Mouse (Mus musculus): ENCODE results near the gene Ppp1r1c. TPM values are rescaled to one million over a fixed set of nuclear protein-coding genes. Genes with fewer than 3 reads are reported as not detected.

Ppp1r1c gene
- not detected for total RNA-seq (2021)
- long read RNA-seq, experiment 1: 0 reads
- long read RNA-seq, experiment 2: 0 reads

DNA sequence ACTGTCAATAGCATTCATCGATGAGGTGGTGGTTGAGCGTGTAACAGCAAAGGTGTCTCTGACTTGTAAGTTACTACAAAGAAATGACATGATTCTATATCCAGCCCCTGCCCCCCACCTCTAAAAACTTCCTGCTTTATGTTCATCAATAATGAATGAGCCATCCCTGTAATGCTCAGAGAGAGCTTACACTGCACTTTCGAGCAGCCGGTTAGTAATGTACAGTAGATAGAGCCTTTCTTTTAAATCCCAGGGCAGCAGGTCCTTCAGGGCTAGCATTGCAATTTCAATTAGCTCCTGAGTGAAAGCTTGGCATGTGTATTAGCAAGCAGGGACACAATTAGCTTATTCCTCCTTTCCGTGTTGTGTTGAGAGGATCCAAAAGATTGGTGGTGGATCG lies at the start of gene Ppp1r1c:
TSS of gene Ppp1r1c (plus strand) at position 206 of the 400 bp plus-strand sequence.
- intact Hi-C loops (cut with DNase I): no loop called here

DNA sequence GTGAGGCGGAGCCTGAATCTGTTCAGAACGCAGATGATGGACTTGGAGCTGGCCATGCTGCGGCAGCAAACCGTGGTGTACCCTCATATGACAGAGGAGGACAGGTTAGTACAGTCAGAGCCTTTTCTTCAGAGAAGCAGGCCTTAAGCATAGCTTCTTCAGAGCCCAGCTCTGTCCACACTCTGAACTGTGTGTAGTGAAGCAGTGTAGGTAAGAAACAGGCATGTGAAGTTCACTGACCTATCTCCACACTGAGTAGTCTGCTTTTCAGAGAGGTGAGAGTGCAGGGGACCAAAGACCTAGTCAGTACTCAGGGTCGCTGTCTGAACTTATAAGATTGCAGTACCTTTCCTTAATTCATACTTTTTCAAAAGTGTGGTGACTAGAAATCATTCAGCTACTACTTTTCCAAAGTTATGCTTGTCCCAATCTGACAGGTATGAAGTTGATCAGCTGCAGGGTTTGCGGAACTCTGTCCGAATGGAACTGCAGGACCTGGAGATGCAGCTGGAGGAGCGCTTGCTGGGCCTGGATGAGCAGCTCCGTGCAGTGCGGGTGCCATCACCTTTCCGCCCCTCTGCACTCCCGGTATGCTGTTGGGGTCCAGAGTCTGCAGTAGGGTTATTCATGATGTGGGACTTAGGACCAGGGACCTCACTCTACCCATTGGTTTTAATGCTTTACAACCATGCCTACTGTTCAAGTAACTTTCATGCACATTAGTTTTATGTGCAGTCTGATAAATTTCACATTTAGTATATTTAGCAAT lies 47.0 kb upstream of the Ppp1r1c start:
- intact Hi-C loops (cut with DNase I): no loop called here
- DNase-seq: no peak

More for the DNA sequence above, at the start of gene Ppp1r1c:
- no peak for DNase-seq

DNA sequence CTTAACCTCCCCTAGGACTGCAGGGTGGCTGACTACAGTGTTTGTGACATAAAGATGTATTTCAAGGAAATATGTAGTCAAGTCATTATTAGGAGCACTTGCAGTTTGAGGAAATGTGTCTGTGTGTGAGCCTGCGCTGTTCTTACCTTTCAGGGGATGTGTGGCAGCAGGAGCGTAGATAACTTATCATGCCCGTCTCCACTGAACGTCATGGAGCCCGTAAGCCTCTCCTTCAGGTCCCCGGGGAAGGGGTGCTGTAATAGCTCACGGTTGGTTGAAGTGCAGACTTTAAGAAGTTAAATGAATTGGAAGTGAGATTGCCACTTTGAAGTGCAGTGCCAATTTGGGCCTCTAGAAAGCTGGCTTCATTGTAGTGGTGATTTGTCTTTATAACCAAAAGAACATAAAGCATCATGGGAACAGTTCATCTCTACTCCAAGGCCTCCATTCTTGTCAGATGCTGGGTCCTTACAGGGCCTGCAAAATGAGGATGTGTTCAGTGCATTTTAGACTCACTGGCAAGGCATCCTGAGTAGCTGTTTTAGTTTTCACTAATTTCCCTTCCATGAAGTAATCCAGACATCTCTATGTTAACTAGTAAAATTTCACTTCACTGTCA lies 46.0 kb upstream of the Ppp1r1c start:
- intact Hi-C loops (cut with DNase I): no loop called here
- DNase-seq: no peak

DNA sequence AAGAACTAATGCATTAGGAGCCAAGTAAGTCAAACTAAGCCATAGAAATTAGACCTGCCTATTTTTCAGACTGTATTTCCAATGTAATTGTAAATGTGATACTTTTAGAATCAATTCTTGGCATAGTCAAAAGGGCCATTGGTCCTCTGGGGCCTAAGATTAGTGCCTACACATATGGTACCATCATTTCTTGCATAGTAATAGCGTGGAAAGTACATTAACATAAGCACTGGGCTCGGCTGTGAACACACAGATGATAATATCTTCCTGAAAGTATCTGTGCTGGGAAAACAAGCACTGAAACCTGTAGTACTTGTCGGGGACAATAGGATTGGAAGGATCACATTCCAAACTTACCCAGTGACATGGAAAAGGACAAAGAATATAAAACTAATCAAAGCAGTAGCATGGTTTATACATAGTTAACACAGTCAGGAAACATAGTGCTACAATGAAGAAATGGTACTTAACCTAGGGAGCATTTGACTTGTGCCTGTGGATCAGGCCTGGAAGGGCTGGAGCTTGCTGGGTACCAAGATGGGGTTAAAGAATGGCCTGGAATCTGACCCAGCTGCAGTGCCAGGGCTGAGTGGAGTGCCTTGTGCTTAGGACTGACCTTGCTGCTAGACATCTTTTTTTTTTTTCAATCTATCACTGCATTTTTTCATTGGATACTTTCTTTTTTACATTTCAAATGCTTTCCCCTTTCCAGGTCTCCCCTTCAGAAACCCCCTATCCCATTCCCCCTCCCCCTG lies 42.9 kb upstream of the Ppp1r1c start:
- DNase-seq: peak in 1 of 2 experiments; percentile 32
- intact Hi-C loops (cut with DNase I): no loop called here

DNA sequence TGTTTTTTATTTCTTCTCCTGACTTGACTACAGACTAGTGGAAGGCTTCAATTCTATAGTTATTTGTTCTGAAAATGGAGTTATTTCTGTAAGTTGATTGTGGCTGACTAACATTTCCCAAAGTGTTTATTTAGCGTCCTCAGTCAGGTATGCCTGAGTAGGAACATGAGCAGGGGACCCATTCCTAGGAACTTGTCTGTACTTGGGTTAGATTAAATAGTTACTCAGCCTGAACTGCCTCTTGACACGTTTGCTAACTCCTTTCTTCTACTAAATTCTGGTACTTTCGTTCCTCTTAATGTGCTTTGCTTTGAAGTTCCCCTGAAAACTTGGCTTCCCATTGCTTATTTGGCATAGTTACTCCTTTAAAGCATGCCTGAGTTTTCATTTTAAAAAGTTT lies 42.1 kb upstream of the Ppp1r1c start:
- intact Hi-C loops (cut with DNase I): no loop called here
- no peak for DNase-seq

DNA sequence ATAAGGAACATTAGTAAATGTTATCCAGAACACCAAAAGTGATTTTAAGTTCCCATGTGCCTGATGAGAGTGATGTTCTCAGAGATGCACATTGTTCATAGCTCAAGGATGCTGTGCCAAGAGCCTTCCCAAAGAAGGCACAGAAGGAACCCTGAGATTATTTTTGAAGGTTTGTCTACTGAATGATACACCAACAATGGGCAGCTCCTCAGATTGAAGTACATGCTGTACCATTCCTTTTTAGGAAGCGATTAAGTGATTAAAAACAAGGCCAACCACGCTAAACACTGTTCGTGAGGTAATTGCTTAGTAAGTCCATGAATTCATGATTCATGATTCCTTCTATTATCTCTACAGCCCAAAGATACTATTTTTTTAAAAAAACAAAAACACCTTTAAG lies 32.3 kb upstream of the Ppp1r1c start:
- intact Hi-C loops (cut with DNase I): no loop called here
- DNase-seq: no peak

DNA sequence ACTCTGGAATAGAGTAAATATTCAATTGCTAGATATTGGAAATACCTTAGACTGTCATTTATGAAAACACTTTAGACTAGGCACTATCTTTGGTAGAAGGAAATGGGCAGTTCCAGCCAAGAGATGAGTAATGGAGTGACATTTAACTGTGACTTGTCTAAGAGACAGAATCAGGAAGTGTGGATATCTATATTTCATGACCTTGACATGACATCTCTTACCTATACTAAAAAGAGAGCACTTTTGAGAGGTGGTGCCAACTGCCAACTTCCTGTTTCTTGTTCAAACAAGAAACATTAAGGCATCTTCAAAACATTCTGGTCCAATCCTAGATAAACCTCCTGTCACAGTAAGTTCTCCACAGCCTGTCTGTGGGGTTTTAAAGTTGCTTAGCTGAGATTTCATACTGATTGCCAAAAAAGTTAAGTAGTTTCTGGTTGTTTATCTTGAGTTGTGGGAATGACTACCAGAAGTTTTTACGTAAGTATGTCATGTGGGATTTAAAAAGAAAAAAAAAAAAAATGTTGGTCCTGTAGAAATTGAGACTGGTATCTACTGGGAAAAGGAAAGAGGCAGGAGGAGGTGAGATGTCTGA lies 29.8 kb upstream of the Ppp1r1c start:
- intact Hi-C loops (cut with DNase I): no loop called here

DNA sequence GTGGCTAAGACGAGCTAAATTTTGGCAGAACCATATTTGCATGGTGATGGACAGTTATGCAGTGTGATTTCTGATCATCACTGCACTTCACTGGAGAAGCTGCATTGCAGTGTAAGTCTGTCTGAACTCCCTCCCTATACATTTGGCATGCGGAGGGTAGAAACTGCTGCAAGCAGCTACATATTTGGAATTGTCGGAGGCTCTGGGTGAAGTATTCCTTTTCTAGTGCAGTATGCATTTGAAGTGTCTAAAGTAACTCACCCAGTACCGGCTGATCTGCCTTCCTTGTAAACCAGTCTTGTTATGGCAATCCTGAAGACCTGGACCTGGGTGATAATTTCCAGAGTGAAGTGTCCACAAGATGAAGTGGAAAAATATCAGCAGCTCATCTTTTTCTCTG lies 25.9 kb upstream of the Ppp1r1c start:
- DNase-seq: no peak
- intact Hi-C loops (cut with DNase I): no loop called here

More for the DNA sequence above, 29.8 kb upstream of the Ppp1r1c start:
- no peak for DNase-seq

DNA sequence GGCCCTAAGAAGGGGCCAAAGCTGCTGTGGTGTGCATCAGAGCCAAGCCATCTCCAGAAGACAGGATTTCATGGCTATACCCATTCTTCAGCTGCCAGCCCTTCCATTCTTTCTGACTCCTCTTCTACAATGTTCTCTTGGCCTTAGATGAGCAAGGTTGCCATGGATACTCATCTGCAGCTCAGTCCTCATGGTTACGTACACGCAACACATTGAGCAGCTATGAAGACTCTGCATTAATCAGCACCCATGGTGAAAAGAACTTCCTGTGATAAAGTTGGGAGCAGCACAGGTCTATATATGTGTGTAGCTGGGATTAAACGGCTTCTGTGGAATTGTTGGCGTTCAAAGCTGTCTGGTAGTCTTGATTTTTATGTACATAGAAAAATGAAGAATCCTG lies 24.3 kb upstream of the Ppp1r1c start:
- intact Hi-C loops (cut with DNase I): no loop called here
- no peak for DNase-seq

DNA sequence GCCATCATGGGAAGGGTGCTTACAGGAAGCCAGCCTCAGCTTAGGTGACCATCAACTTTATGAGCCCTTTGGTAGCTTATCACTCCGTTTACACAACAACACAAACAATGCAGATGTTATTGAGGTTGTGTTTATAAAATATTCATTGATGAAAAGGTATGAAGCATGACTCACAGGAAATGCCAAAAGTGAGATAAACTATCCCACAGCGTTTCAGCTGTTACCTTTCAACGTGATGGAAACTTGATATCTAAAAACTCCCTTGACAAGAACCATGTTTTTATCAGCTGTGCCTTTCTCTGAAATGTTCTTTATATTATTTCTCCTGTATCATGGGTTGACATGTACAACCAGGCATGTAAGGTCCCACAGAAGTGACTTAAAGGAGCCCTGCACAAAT lies 16.7 kb upstream of the Ppp1r1c start:
- DNase-seq: no peak
- intact Hi-C loops (cut with DNase I): no loop called here

DNA sequence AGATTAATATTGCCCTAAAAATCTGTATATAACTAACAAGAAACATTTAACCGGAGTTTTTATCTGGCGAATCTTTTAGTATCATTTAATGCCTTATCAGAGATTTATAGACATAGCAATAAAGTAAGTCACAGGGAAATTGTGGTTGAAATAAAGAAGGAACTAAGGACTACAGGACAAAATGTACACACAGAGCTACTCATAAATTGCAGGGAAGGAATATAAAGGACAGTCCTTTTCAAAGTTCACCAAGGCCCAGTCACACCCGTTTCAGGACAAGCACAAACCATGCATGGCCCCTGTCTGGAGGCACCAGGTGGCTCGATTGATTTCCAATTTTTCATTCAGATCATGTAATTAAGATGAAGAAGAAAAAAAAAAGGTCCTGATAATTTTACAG lies 12.4 kb upstream of the Ppp1r1c start:
- intact Hi-C loops (cut with DNase I): no loop called here
- no peak for DNase-seq

DNA sequence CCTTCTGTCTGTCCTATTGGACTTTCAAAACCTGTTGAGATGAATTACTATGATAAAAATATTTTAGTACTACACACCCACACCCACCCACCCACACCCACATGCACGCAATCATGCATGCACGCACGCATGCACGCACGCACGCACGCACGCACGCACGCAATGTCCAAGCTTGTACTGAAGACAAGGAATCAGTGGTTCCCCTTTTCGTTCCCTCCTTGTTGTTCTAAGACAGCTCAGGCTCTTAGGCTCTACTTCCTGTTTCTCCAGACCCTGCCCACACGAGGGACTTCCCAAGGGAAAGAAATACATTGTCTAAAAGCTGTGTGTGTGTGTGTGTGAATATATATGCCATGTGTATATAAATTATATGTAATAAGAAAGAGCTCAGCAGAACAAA lies 11.6 kb upstream of the Ppp1r1c start:
- intact Hi-C loops (cut with DNase I): no loop called here
- DNase-seq: no peak

DNA sequence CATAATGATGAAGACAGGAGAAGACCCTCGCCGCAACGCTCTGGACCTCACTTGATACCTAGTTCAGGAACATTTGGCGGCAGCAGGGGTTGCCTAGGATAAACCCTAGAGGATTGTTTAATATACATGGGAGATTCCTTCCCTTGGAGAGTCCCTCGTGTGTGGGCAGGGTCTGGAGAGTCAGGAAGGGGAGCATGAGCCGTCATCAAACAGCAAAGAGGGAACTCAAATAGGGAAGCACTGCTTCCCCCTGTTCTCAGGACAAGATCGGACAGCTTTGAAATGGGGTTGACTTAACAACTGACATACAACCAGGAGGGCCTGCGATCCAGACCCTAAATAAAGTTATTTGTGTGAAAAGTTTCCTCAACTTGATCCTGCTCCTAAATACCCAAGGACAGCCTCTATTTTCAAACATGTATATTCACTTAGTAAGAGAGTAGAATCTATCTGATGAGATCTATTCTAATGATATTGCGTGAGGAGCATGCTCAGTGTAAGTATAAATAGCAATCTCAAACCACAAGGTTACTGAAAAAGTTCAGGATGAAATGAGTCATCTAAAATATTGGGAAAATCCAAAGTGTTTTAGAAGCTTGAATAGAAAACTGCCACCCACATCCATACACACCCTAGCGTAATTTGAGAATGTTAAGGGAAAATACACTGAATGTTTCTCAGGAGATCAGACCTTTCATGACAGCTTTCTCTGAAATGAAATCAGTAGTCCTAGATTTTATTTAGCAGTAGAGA lies 10.9 kb upstream of the Ppp1r1c start:
- no peak for DNase-seq
- intact Hi-C loops (cut with DNase I): no loop called here

DNA sequence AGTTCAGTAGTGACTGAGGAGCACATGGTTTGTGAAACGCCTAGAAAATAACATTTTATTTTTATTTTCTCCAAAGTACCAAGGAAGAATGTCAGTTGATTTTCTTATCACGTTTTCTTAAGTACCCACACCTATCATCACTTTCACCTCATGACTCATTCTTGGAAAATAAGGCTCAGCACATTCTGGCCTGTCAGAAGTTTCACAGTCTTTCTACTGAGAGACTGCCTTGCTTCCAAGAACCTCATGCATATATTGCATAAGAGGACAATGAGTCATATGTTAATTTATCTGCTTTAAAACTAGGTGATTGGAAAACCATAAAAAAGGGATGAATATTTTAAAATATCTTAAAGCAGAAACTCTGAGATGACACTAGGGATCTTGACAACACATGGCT lies 9.4 kb upstream of the Ppp1r1c start:
- intact Hi-C loops (cut with DNase I): no loop called here
- DNase-seq: no peak

DNA sequence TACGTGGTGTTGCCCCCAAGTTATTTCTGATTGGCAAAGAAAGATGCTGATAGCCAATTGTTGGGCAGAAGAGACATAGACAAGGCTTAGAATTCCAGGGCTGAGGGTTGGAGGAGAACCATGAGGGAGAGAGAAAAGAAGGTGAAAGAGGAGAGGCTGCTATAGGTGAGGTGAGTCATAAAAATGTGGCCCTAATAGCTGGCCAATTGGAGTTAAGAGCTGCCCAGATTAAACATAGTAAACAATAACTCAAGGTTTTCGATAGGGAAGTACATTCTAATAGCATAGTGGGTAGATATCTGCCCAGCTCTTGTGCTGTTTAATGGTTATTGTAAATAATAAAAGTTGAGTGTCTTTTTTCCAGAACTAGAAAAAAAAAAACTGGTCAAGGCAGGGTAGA lies 2.8 kb upstream of the Ppp1r1c start:
- intact Hi-C loops (cut with DNase I): no loop called here
- DNase-seq: no peak

DNA sequence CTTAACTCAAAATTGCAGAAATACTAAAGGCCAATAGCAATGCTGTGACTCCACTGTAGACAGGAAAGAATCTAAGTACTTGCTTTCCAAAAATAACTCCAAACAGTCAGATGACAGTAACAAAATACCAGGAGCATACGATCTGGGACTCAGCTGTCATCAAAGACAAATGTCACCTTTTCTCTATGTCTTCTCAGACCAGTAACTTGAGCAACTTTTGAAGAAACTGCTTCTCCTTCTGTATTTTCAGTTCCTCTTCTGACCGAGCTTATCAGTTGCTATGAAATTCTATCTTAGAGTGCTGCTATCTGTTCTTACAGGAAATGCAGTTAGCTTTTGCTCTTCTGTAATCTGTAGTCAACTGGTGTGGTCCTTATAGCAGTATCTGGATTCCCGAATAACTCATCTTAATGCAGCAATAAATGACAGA lies 6.1 kb downstream of the Ppp1r1c start:
- no peak for DNase-seq
- intact Hi-C loops (cut with DNase I): no loop called here

DNA sequence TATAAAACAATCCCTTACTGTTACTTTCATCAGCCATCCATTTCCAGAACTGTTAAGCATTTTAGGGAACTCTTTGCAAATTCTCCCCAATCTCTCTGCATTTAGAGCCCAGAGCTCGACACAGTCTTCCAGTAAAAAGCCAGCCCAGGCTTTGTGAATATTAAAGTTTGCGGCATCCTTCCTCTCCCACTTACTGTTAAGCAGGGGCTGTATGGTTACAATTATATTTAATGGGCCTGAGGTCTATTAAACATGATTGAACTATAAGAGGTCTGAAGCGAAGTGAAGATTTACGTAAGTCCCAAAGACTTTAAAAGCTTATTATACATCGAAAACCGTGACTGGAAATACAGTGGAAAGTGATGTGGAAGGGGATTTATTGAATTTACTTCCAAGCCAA lies 7.2 kb downstream of the Ppp1r1c start:
- no peak for DNase-seq
- intact Hi-C loops (cut with DNase I): no loop called here

DNA sequence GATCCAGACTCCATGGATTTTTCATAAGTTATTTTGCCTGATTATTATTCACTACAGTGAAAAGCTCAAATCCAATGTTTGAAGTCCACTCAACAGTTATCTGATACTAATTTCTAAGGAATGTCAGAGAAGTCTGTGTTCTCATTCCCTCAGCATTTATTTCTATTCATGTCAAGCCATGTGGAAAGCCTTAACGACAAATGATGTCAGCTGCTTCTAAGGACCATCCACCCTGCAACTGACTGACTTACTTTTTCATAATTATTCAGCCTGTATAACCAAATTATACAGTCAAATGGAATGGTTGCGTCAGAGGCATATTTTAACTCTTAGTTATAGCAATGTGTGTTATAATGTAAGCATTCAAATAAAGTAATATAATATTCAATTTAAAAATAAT lies 8.3 kb downstream of the Ppp1r1c start:
- intact Hi-C loops (cut with DNase I): no loop called here
- DNase-seq: no peak

DNA sequence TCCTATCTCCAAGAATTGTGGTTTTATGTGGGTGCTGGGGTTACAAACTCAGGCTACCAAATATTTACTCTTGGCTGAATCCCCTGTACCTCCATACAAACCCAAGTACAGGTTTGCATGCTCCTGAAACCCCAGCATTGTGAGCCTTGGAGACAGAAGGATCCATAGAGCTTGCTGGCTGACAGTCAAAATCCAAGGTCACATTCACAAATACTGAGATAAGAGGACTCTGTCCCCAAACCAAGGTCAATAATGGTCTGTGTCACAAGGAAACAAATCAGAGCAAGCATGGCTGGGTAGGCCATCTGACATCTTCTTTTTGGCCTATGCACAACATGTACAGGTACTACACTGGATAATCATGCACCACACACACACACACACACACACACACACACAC lies 10.3 kb downstream of the Ppp1r1c start:
- intact Hi-C loops (cut with DNase I): no loop called here
- DNase-seq: no peak

DNA sequence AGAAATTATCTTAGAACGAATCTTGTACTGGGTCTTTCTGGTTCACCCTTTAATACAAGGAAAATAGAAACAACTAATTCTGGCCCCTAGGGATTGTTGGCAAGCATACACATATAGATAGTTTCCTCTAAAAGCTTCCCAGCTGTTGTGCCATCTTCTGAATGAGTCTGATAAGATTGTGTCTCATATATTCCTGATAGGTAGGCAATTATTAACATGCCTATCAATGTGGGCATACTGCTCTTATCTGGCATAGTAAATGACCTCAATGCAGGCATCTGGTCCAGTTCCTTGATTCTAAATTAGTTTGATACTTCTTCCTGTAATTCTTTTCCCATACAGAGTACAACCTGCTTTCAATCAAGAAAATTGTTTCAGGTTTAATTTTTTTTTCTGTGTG lies 14.8 kb downstream of the Ppp1r1c start:
- intact Hi-C loops (cut with DNase I): no loop called here
- no peak for DNase-seq
